Mouse (Mus musculus) liver, adult 2 months (tissue): ENCODE measurements at regions not wholly inside any gene's neighbourhood (a gene's known extent, or its start where the extent isn't known, plus 50 kb on each side); places are given as distances from the start of the nearest gene placed in this dataset.

ENCODE experiments used
- DNase-seq: peaks from one replicate; pipeline ENCODE4 v3.0.0-alpha.2; 2011; ENCODE audit warnings: low read depth, low spot score; ENCODE audit errors: extremely low read depth
- H3K27ac ChIP-seq: fragments of 200-500 bp; replicated peaks from 2 replicates; pipeline ENCODE4 v1.5.1; 2012; ENCODE audit warnings: low read depth, mild to moderate bottlenecking, control low read depth, inconsistent platforms, low read length; ENCODE audit not compliant: insufficient read depth
- H3K27me3 ChIP-seq: fragments of 200-500 bp; 2 replicates; pipeline ENCODE4 v1.6.1; 2012; ENCODE audit warnings: mild to moderate bottlenecking, moderate library complexity, low read length, inconsistent platforms; ENCODE audit not compliant: control insufficient read depth, insufficient read depth
- H3K36me3 ChIP-seq: fragments of 200-500 bp; 2 replicates; pipeline ENCODE4 v1.6.1; 2012; ENCODE audit warnings: low read length, inconsistent platforms; ENCODE audit not compliant: control insufficient read depth, insufficient read depth
- H3K4me1 ChIP-seq: fragments of 200-500 bp; 2 replicates; pipeline ENCODE4 v1.6.1; 2011; ENCODE audit warnings: low read length; ENCODE audit not compliant: control insufficient read depth, insufficient read depth
- H3K4me3 ChIP-seq: fragments of 200-500 bp; 2 replicates; pipeline ENCODE4 v1.5.1; 2011; ENCODE audit warnings: low read depth, mild to moderate bottlenecking, control low read depth, low read length, moderate library complexity; ENCODE audit not compliant: insufficient read depth
- H3K79me2 ChIP-seq: fragments of 200-500 bp; 2 replicates; pipeline ENCODE4 v1.6.1; 2012; ENCODE audit warnings: inconsistent platforms, mild to moderate bottlenecking, low read length, moderate library complexity; ENCODE audit not compliant: control insufficient read depth, insufficient read depth
- H3K9ac ChIP-seq: fragments of 200-500 bp; 2 replicates; pipeline ENCODE4 v1.6.1; 2012; ENCODE audit warnings: low read depth, mild to moderate bottlenecking, control low read depth, inconsistent platforms, low read length
- CTCF ChIP-seq: fragments of 200-500 bp; IDR thresholded peaks from 2 replicates; pipeline ENCODE4 v1.5.1; 2011; ENCODE audit warnings: low read depth, low read length, control low read depth
- POLR2A ChIP-seq: fragments of 200-500 bp; IDR thresholded peaks from 2 replicates; pipeline ENCODE4 v1.6.1; 2011; ENCODE audit warnings: low read length, control low read depth; ENCODE audit not compliant: insufficient read depth; ENCODE audit errors: extremely low read depth
- WGBS: fragments of 180-500 bp; shearing (Covaris S2); methylation state at CpG from one replicate; pipeline ENCODE4 v1.1.7; 2018; 5-methylcytosine and 5-hydroxymethylcytosine counted together

DNA sequence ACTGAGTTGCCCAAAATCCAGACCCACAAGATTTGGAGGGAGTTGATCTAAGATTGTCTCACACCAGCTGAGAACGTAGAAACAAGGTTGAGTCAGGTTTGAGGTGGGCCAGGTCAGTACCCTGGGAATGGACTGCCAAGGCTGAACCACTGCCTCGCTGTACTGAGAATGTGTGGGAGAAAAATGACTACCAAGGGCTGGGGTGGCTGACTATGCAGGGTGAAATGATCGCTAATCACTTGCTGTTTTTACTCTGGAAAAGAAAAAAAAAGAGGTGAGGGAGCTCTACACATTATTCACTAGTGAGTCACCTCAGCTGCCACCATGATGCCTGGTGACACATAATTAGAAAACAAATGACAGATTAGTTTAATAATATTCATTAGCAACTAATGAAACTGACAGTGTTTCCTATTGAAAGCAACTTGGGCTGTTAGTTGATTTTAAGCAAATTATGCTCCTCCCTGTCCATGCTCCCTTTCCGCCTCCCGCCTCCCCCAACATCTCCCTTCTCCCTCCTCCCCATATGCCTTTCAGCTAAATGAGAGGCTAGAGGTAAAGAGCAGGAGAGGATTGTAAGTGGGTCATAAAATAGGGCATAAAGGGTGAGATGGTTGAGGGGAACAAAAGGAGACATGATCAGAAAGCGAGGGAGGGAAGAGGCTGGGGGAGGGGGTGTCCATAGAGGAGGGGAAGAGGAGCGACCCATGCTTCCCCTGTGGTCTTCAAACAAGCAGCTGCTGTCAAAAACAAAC is 110.8 kb downstream of the Psat1 start:
- H3K4me1 ChIP-seq, result no peaks in the 10 kb centered on the region
- H3K4me3 ChIP-seq, result no peak overlapping the region
- no peak overlapping the region for H3K9ac ChIP-seq
- DNase-seq, result no peak
- 71% methylated on average over 7 of the region's 7 CpGs for whole genome bisulfite sequencing
- no peak overlapping the region for H3K27ac ChIP-seq
- H3K27me3 ChIP-seq, result no peaks in the 10 kb centered on the region
- H3K79me2 ChIP-seq, result no peaks in the 10 kb centered on the region
- no peak for TF ChIP-seq CTCF
- H3K36me3 ChIP-seq, result no peaks in the 10 kb centered on the region

- H3K36me3 ChIP-seq, result no peaks in the 10 kb centered on the region
- no peak overlapping the region for H3K9ac ChIP-seq
- no peaks in the 10 kb centered on the region for H3K79me2 ChIP-seq
- no peak for TF ChIP-seq POLR2A
- no peak for TF ChIP-seq CTCF
- H3K4me1 ChIP-seq, result no peaks in the 10 kb centered on the region
- H3K4me3 ChIP-seq, result no peak overlapping the region
- H3K27ac ChIP-seq, result no peak overlapping the region
- no peaks in the 10 kb centered on the region for H3K27me3 ChIP-seq
- no peak for DNase-seq
These were observed 116.8 kb downstream of the Psat1 start for GRCm38 (mm10) chr19:15830385-15830784.

GRCm38 (mm10) chr19:15829158-15829557 is 118.0 kb downstream of the Psat1 start:
- TF ChIP-seq CTCF, result no peak
- TF ChIP-seq POLR2A, result no peak
- 68% methylated on average over 5 of the region's 5 CpGs for WGBS

DNA sequence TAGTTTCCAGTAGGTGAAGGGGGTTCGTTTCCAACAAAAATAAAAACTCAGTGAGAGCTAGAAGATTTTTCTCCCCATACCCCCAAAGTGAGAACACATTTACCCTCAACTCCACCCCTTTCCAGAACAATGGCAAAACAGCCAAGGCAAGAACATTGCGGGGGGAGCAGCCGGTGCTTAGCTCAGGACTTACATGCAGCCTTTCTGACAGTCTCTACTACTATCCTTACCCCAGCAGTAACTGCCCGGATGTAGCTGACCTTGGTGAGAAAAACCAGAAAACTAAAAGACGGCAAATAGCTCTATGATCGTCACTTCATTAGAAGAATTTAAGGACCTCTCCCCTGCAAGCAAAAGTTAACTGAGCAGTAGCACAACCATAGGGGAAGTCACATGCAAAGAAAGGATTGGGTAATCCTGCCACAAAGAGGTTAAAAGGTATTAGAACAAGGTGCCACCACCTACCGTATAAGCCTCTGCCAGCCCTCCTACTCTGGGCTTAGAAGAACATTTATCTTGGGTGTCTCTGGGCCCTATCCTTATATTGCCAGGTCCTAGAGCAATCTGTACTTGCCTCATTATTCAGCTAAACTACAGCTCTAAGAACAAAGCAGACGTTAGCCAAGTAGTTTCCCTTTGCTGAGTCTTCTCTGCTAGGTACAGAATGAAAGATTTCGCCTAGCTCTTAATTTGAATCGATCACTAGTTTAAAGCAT is 119.0 kb downstream of the Psat1 start:
- Histone ChIP-seq H3K4me1 (no peaks in the 10 kb centered on the region), H3K27ac (no peak overlapping the region), H3K27me3 (no peaks in the 10 kb centered on the region), H3K36me3 (no peaks in the 10 kb centered on the region), H3K4me3 (no peak overlapping the region), H3K9ac (no peak overlapping the region), H3K79me2 (no peaks in the 10 kb centered on the region)
- 86% methylated on average over 10 of the region's 10 CpGs for WGBS
- TF ChIP-seq POLR2A (no peak), CTCF (no peak)
- no peak for DNase-seq

More at GRCm38 (mm10) chr19:15829158-15829557, 118.0 kb downstream of the Psat1 start:
- Histone ChIP-seq H3K79me2 (no peaks in the 10 kb centered on the region), H3K9ac (no peak overlapping the region), H3K27me3 (no peaks in the 10 kb centered on the region), H3K27ac (no peak overlapping the region), H3K36me3 (no peaks in the 10 kb centered on the region), H3K4me1 (no peaks in the 10 kb centered on the region), H3K4me3 (no peak overlapping the region)
- no peak for DNase-seq

DNA sequence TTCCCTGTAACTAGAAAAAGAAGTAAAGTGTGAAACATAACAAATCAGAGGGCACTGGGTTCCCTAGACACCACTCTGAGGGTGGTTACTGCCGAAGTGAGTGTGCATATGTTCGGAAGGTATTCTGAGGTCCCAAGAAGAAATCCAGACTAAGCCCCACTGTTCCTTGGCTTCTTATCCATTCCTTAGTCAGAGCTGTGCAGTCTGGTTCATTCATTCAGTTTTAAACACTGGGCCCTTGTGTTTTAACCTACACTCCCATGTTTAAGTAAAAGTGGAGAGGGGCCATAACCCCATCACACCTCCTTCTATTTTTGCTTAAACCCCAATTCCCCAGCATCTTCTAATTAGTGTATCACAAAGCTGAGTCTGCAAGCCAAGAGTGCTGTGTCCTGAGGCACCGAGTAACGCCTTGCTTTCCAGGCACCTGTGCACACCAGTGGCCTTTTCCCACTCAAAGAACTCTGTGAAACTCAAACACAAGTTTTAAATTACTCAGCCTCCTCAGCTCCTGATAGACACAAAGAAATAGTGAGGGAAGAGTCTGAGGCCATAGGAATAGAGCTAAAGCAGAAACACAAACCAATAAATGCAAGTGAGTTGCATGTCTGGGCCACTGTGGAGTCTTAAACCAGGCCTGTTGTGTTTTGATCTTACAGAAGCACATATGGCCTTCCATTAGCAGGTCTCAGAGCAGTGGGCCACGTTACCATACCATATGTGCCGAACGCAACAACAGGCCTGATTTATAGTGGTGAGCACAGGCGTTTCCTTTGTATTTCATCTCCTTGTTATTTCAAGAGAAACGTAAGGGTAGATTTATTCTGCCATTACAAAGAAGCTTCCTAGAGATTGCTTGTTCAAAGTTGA is 119.8 kb downstream of the Psat1 start:
- Histone ChIP-seq H3K79me2 (no peaks in the 10 kb centered on the region), H3K27me3 (no peaks in the 10 kb centered on the region), H3K4me1 (no peaks in the 10 kb centered on the region), H3K36me3 (no peaks in the 10 kb centered on the region), H3K27ac (no peak overlapping the region), H3K9ac (no peak overlapping the region), H3K4me3 (no peak overlapping the region)
- TF ChIP-seq POLR2A (no peak), CTCF (no peak)
- no peak for DNase-seq
- WGBS, result 93% methylated on average over 9 of the region's 9 CpGs
